Mouse (Mus musculus) kidney, adult 2 months (tissue): ENCODE data around the gene Zfp536. TPM values are rescaled to one million over a fixed set of nuclear protein-coding genes. Genes with fewer than 3 reads are reported as not detected.

ENCODE experiments used
- DNase-seq: peaks from one replicate; pipeline ENCODE4 v3.0.0; 2021
- H3K27ac ChIP-seq: fragments of 200-500 bp; 2 replicates; pipeline ENCODE4 v1.5.1; 2012; ENCODE audit warnings: low read depth, low read length, control low read depth, inconsistent platforms; ENCODE audit not compliant: insufficient read depth
- H3K27me3 ChIP-seq: fragments of 200-500 bp; replicated peaks from 2 replicates; pipeline ENCODE4 v1.6.1; 2012; ENCODE audit warnings: mild to moderate bottlenecking, moderate library complexity, low read length, inconsistent platforms; ENCODE audit not compliant: control insufficient read depth, insufficient read depth
- H3K36me3 ChIP-seq: fragments of 200-500 bp; 2 replicates; pipeline ENCODE4 v1.6.1; 2012; ENCODE audit warnings: mild to moderate bottlenecking, moderate library complexity, low read length, inconsistent platforms; ENCODE audit not compliant: control insufficient read depth, insufficient read depth
- H3K4me1 ChIP-seq: fragments of 200-500 bp; 2 replicates; pipeline ENCODE4 v1.6.1; 2011; ENCODE audit warnings: low read length; ENCODE audit not compliant: control insufficient read depth, insufficient read depth
- H3K4me3 ChIP-seq: fragments of 200-500 bp; 2 replicates; pipeline ENCODE4 v1.5.1; 2011; ENCODE audit warnings: mild to moderate bottlenecking, low read depth, low read length, control low read depth; ENCODE audit not compliant: insufficient read depth
- CTCF ChIP-seq: fragments of 200-500 bp; conservative IDR thresholded peaks from 2 replicates; pipeline ENCODE4 v1.5.1; 2011; ENCODE audit warnings: low read depth, mild to moderate bottlenecking, control low read depth, low read length, moderate library complexity, mixed read lengths; ENCODE audit not compliant: insufficient read depth, insufficient read length
- POLR2A ChIP-seq: fragments of 200-500 bp; IDR thresholded peaks from one replicate; pipeline ENCODE4 v1.6.1; 2011; ENCODE audit warnings: low read depth, low read length, control low read depth
- WGBS: fragments of 180-500 bp; shearing (Covaris S2); methylation state at CpG from one replicate; pipeline ENCODE4 v1.1.7; 2018; 5-methylcytosine and 5-hydroxymethylcytosine counted together
- polyA plus RNA-seq: library from polyadenylated mRNA; depleted of rRNA; stranded (reverse); fragments of >200 nt; gene quantifications from 2 replicates; pipeline ENCODE4 v1.2.3, GENCODE M21; 2012

The Zfp536 gene
- polyA plus RNA-seq, 1 experiment, result 0.11 TPM

DNA sequence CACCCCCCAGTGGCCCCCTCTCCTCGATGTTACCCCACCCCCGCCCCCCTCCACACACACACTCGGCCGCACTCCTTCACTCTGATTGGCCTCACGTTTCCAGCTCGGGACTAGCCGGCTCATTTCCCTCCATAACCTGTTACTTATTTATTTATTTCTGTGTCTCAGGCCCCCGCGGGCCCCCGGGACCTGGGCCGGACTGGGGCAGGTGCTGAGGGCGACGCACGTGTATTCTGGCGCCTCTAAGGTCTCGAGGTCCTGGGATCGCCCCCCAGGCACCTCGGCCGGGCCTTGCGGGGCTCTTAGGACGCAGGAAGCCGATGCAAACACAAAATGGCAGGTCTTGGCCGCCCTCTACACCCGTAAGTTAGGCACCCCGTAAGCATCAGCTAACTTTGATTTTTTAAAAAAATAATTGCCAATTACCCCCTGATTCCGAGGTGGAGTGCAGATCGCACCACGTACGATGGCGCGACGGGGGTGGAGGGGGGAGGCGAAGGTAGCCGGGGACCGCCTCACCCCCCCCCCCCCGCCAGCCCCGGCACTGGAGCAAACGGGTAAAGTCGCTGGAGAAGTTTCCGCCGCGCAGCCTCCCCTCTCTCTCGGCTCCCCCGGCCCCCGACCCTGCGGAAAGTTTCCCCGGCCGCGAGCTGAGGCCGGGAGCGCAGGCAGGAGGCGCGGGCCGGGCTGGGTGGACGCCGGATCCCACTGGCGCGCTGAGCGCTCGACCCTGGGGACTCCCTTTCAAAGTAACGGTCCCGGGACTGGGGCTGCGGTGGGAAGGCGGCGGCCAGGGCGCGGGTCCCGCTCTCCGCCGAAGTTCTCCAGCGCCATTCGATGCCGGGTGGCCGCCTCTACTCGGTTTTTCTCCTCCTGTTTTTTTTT lies 1.7 kb downstream of the Zfp536 start:
- TF ChIP-seq CTCF (no peak), POLR2A (no peak)
- no peaks in the 10 kb centered on the region for H3K4me1 ChIP-seq
- DNase-seq, result peak; percentile 8
- no peak overlapping the region for H3K27ac ChIP-seq
- WGBS, result under 1% methylated on average over 75 of the region's 75 CpGs
- peaks cover 18% of the 10 kb centered on the region for H3K27me3 ChIP-seq
- H3K36me3 ChIP-seq, result no peaks in the 10 kb centered on the region
- peak overlapping the region; percentile 37 for H3K4me3 ChIP-seq

DNA sequence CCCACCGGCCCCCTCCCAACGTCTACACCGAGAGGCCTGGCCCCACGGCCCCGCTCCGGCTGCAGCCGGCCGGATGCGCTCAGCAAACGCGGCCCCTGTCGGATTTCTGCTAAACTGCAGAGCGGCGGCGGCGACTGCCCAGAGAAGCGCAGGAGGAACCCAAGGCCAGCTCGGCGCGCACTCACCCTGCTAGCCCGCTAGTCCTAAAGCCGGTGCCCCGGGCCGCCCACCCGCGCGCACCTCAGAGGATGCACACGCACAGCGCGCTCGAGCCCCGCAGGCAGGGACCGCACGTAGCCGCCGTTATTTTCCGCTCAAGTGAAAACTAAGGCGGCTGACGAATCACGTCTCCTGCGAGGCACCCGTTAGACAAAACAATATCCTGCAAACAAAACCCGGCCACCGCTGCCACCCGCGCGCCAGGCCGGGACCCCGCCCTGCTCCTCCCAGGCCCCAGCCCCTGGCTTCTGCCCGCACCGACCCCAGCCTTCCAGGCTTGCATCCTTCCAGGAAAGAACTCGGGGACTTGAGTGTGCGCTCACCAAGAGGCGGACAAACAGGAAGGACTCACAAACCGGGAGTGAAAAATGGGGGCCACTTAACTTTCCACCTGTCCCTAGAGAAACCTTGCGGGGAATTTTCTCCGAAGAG lies 2.9 kb downstream of the Zfp536 start:
- H3K36me3 ChIP-seq, result no peaks in the 10 kb centered on the region
- no peak for TF ChIP-seq CTCF
- no peak for TF ChIP-seq POLR2A
- H3K27ac ChIP-seq, result no peak overlapping the region
- no peaks in the 10 kb centered on the region for H3K4me1 ChIP-seq
- peak overlapping the region; percentile 22 for H3K4me3 ChIP-seq
- H3K27me3 ChIP-seq, result peaks cover 18% of the 10 kb centered on the region
- peak; percentile 45 for DNase-seq
- WGBS, result under 1% methylated on average over 57 of the region's 57 CpGs

DNA sequence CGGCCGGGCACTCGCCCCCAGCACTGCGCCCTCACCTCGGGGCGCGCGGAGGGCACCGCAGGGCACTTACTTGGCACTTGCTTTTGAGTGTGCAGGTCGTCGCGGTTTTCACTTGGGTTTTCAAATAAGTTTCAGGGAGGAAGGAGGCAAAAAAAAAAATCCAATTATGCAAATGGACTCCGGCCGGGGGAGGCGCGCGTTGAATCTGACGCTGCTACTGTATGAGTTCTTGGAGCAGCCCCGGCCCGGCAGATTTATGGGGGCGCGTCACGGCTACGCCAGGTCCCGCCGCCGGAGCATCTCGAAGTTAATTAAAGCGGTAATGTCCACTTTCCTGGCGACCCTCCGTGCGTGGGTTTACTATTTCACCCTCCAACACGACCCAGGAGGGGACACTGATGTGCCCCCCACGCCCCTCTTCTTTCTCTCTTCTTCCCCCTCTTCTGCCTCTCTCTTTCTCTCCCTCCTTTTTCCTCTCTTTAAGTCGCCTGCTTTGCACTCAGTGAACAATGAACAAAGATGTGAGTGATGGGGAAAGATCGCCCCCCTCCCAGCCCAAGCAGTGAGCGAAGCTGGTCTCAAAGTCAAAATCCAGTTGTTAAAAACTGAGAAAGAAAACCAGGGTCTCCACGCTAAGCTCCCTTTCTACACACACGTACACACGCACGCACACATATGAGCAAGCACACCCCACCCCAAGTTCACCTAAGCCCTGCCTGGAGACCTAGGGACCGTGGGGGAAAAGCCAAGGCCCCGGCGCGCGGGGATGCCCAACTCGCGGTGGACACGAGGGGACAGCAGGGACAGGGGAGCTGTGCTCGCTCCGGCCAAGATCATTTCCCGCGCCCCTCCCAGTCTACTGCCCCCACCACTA lies 3.7 kb downstream of the Zfp536 start:
- H3K27me3 ChIP-seq, result peaks cover 18% of the 10 kb centered on the region

DNA sequence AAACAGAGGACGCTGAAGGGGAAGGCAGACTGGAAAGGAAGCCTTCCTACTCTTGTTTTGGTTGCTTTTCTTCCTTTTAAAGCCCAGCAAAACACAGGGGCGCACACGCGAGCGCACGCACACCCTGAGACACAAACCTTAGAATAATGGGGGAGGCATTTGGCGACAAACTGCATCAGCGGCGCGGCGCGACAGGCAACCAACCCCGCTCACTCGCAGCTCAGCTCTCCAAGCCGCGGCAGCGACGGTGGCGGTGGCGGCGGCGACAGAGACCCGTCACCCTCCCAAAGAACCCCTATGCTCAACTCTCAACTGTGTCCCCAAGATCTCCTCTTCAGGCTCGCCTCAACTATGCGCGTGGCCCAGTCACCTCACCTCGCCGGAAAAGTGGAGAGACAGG lies 4.4 kb downstream of the Zfp536 start:
- no peak for DNase-seq
- Histone ChIP-seq H3K27me3 (peaks cover 18% of the 10 kb centered on the region), H3K4me3 (peak overlapping the region; percentile 12), H3K27ac (no peak overlapping the region), H3K4me1 (no peaks in the 10 kb centered on the region), H3K36me3 (no peaks in the 10 kb centered on the region)
- TF ChIP-seq POLR2A (no peak), CTCF (no peak)
- 2% methylated on average over 28 of the region's 28 CpGs for WGBS

More for the DNA sequence above, 3.7 kb downstream of the Zfp536 start:
- no peaks in the 10 kb centered on the region for H3K36me3 ChIP-seq
- no peak overlapping the region for H3K27ac ChIP-seq
- TF ChIP-seq POLR2A, result no peak
- TF ChIP-seq CTCF, result no peak
- H3K4me3 ChIP-seq, result no peak overlapping the region
- DNase-seq, result no peak
- H3K4me1 ChIP-seq, result no peaks in the 10 kb centered on the region
- 1% methylated on average over 53 of the region's 53 CpGs for WGBS

DNA sequence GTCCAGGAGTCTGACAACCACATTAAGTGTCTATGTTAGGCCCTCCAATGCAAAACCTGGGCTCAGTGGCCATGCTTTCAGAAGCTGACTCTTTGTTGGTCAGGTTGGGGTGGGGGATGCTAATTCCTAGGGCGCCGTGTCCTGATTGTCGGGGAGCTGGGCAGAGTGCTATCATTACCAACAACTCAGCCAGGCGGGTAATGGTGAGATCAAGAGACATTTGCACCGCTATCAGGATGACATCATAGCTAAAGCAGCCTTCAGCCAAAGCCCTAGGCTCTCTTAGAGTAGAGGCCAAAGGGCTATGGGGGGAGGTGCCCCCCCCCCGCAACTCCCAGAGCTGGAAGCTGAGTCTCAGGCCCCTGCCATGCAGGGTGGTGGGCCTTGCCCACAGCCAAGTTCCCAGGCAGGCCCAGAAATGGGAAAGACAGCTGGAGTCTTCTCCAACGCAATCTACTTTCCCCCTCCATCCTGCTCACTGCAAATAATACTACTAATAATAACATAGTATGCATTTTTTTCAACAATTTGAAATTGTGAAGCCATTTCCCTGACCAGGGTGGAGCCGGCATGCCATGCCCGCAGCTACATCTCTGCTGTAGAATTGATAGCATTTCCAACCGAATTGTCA lies 5.0 kb downstream of the Zfp536 start:
- H3K27me3 ChIP-seq, result peaks cover 18% of the 10 kb centered on the region
- H3K27ac ChIP-seq, result no peak overlapping the region
- no peak overlapping the region for H3K4me3 ChIP-seq
- TF ChIP-seq POLR2A (no peak), CTCF (no peak)
- H3K36me3 ChIP-seq, result no peaks in the 10 kb centered on the region
- H3K4me1 ChIP-seq, result no peaks in the 10 kb centered on the region
- DNase-seq, result no peak
- WGBS, result 20% methylated on average over 10 of the region's 10 CpGs

DNA sequence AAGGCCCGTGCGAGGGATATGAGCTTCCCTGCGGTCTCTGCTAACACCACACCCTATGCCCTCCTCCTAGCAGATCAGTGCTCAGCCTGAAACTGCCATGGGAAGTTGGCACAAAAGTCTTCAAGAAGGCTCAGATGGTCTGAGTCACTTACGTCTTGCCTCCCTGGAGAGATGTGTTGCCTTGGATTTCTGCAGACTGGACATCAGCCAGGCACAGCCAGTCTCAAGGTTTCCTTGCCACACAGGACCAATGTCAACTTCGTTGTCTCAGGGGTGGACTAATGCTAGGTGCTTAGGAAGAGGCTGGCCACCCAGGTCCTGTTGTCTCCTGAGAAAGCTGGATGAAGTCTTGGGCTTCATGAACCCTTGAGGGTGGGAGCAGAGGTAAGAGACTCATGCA lies 14.6 kb downstream of the Zfp536 start:
- DNase-seq, result no peak

DNA sequence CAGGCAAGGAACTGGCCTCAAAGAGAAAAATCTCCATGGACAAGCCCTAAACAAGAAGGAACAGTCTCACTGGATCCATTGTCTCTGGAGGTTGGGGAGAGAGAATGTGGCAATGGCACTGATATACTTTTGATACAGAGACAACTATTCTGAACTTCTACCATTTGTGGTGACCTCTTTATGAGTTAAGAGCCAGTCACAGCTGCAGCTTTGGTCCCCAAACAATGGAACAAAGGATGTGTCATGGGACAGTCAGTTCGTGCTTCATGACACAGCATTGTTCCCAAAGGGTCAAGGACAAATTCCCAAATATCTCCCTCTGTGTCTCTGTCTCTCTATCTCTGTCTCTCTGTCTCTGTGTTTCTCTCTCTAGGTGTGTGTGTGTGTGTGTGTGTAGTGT lies 20.4 kb downstream of the Zfp536 start:
- no peak for DNase-seq
- 74% methylated on average over 1 of the region's 1 CpGs for WGBS

More for the DNA sequence above, 14.6 kb downstream of the Zfp536 start:
- no peak for TF ChIP-seq CTCF
- no peak for TF ChIP-seq POLR2A
- H3K36me3 ChIP-seq, result no peaks in the 10 kb centered on the region
- no peak overlapping the region for H3K4me3 ChIP-seq
- H3K27ac ChIP-seq, result no peak overlapping the region
- H3K4me1 ChIP-seq, result no peaks in the 10 kb centered on the region
- WGBS, result 90% methylated on average over 5 of the region's 5 CpGs
- no peaks in the 10 kb centered on the region for H3K27me3 ChIP-seq

More for the DNA sequence above, 20.4 kb downstream of the Zfp536 start:
- H3K36me3 ChIP-seq, result no peaks in the 10 kb centered on the region
- no peak for TF ChIP-seq CTCF
- TF ChIP-seq POLR2A, result no peak
- H3K4me1 ChIP-seq, result no peaks in the 10 kb centered on the region
- H3K27me3 ChIP-seq, result no peaks in the 10 kb centered on the region
- H3K4me3 ChIP-seq, result no peak overlapping the region
- H3K27ac ChIP-seq, result no peak overlapping the region
